Mouse (Mus musculus): ENCODE measurements at regions not wholly inside any gene's neighbourhood (a gene's known extent, or its start where the extent isn't known, plus 50 kb on each side); places are given as distances from the start of the nearest gene placed in this dataset.

- ATAC-seq (ENCODE audit: low FRiP score, low read depth), result no peak
- no peak overlapping the region for H3K9ac ChIP-seq
- H3K27me3 ChIP-seq, result no peaks in the 10 kb centered on the region
- H3K4me1 ChIP-seq (replicated peaks), result no peaks in the 10 kb centered on the region
- H3K27ac ChIP-seq (replicated peaks), result no peak overlapping the region
- H3K36me3 ChIP-seq, result no peaks in the 10 kb centered on the region
- no peak overlapping the region for H3K4me3 ChIP-seq
- no peak overlapping the region for H3K4me2 ChIP-seq
- 85% methylated on average over 16 of the region's 16 CpGs for WGBS
- no peaks in the 10 kb centered on the region for H3K9me3 ChIP-seq
Observed at GRCm38 (mm10) chr19:23044510-23045464, 96.2 kb upstream of the Klf9 start.

GRCm38 (mm10) chr19:23051456-23051855, 89.6 kb upstream of the Klf9 start:
- no peak for ATAC-seq (ENCODE audit: low FRiP score, low read depth)
- WGBS, result 94% methylated on average over 4 of the region's 4 CpGs
- H3K4me2 ChIP-seq, result no peak overlapping the region

GRCm38 (mm10) chr19:23054440-23054839, 86.6 kb upstream of the Klf9 start:
- Histone ChIP-seq H3K4me2 (no peak overlapping the region), H3K4me1 (replicated peaks) (peaks cover 25% of the 10 kb centered on the region), H3K27ac (replicated peaks) (no peak overlapping the region), H3K9ac (no peak overlapping the region), H3K36me3 (no peaks in the 10 kb centered on the region), H3K9me3 (no peaks in the 10 kb centered on the region), H3K4me3 (no peak overlapping the region), H3K27me3 (no peaks in the 10 kb centered on the region)
- no peak for ATAC-seq (ENCODE audit: low FRiP score, low read depth)
- WGBS, result 74% methylated on average over 4 of the region's 4 CpGs

More at GRCm38 (mm10) chr19:23051456-23051855, 89.6 kb upstream of the Klf9 start:
- no peak overlapping the region for H3K9ac ChIP-seq
- no peaks in the 10 kb centered on the region for H3K27me3 ChIP-seq
- no peaks in the 10 kb centered on the region for H3K36me3 ChIP-seq
- no peaks in the 10 kb centered on the region for H3K9me3 ChIP-seq
- H3K4me3 ChIP-seq, result no peak overlapping the region
- H3K4me1 ChIP-seq (replicated peaks), result peaks cover 4% of the 10 kb centered on the region; the same call in 1 of the 2 replicates
- H3K27ac ChIP-seq (replicated peaks), result no peak overlapping the region

GRCm38 (mm10) chr19:23055916-23056805, 84.9 kb upstream of the Klf9 start:
- Histone ChIP-seq H3K4me1 (replicated peaks) (peaks cover 25% of the 10 kb centered on the region), H3K4me3 (no peak overlapping the region), H3K36me3 (no peaks in the 10 kb centered on the region), H3K4me2 (peak overlapping the region; percentile 64), H3K27ac (replicated peaks) (0 out of 2 replicates have a peak overlapping the region, but pooled peaks have one; percentile 42), H3K9me3 (no peaks in the 10 kb centered on the region), H3K9ac (no peak overlapping the region), H3K27me3 (no peaks in the 10 kb centered on the region)
- 78% methylated on average over 5 of the region's 5 CpGs for WGBS
- ATAC-seq (ENCODE audit: low FRiP score, low read depth), result no peak

GRCm38 (mm10) chr19:23056851-23057707, 83.9 kb upstream of the Klf9 start:
- Histone ChIP-seq H3K4me1 (replicated peaks) (peaks cover 25% of the 10 kb centered on the region), H3K4me2 (peak overlapping the region; percentile 64), H3K27me3 (no peaks in the 10 kb centered on the region), H3K4me3 (peak overlapping the region; percentile 36), H3K36me3 (no peaks in the 10 kb centered on the region), H3K27ac (replicated peaks) (peak overlapping the region; percentile 42), H3K9ac (no peak overlapping the region; the same call in none of the 2 replicates), H3K9me3 (no peaks in the 10 kb centered on the region)
- peak; percentile 84 for ATAC-seq (ENCODE audit: low FRiP score, low read depth)
- 1% methylated on average over 32 of the region's 32 CpGs for WGBS

- 16% methylated on average over 11 of the region's 11 CpGs for WGBS
- H3K4me2 ChIP-seq, result peak overlapping the region; percentile 64
- H3K9ac ChIP-seq, result no peak overlapping the region; the same call in 1 of the 2 replicates
- no peaks in the 10 kb centered on the region for H3K9me3 ChIP-seq
- H3K36me3 ChIP-seq, result no peaks in the 10 kb centered on the region
- H3K27ac ChIP-seq (replicated peaks), result 0 out of 2 replicates have a peak overlapping the region, but pooled peaks have one; percentile 42
- H3K4me3 ChIP-seq, result peak overlapping the region; percentile 36
- peaks cover 25% of the 10 kb centered on the region for H3K4me1 ChIP-seq (replicated peaks)
- peak; percentile 72 for ATAC-seq (ENCODE audit: low FRiP score, low read depth)
- H3K27me3 ChIP-seq, result no peaks in the 10 kb centered on the region
Observed at GRCm38 (mm10) chr19:23057739-23058501, 83.1 kb upstream of the Klf9 start.

- ATAC-seq (ENCODE audit: low FRiP score, low read depth), result 0 out of 2 replicates have a peak, but pooled peaks have one; percentile 12
- Histone ChIP-seq H3K36me3 (no peaks in the 10 kb centered on the region), H3K9ac (no peak overlapping the region), H3K4me1 (replicated peaks) (peaks cover 25% of the 10 kb centered on the region), H3K27me3 (no peaks in the 10 kb centered on the region), H3K4me2 (0 out of 2 replicates have a peak overlapping the region, but pooled peaks have one; percentile 64), H3K9me3 (no peaks in the 10 kb centered on the region), H3K27ac (replicated peaks) (0 out of 2 replicates have a peak overlapping the region, but pooled peaks have one; percentile 42), H3K4me3 (no peak overlapping the region)
- WGBS, result 13% methylated on average over 4 of the region's 4 CpGs
Observed at GRCm38 (mm10) chr19:23058502-23058900, 82.5 kb upstream of the Klf9 start.

- Histone ChIP-seq H3K27ac (replicated peaks) (no peak overlapping the region), H3K4me2 (no peak overlapping the region), H3K9me3 (no peaks in the 10 kb centered on the region), H3K9ac (no peak overlapping the region), H3K4me3 (no peak overlapping the region), H3K27me3 (no peaks in the 10 kb centered on the region), H3K4me1 (replicated peaks) (peaks cover 25% of the 10 kb centered on the region), H3K36me3 (no peaks in the 10 kb centered on the region)
- WGBS, result 85% methylated on average over 9 of the region's 9 CpGs
- ATAC-seq (ENCODE audit: low FRiP score, low read depth), result no peak
Observed at GRCm38 (mm10) chr19:23061081-23061640, 79.9 kb upstream of the Klf9 start.

- ATAC-seq (ENCODE audit: low FRiP score, low read depth), result no peak
- no peaks in the 10 kb centered on the region for H3K9me3 ChIP-seq
- H3K36me3 ChIP-seq, result no peaks in the 10 kb centered on the region
- no peak overlapping the region for H3K27ac ChIP-seq (replicated peaks)
- peaks cover 17% of the 10 kb centered on the region for H3K4me1 ChIP-seq (replicated peaks)
- H3K4me2 ChIP-seq, result no peak overlapping the region
- WGBS, result 83% methylated on average over 2 of the region's 2 CpGs
- no peaks in the 10 kb centered on the region for H3K27me3 ChIP-seq
- H3K9ac ChIP-seq, result no peak overlapping the region
- no peak overlapping the region for H3K4me3 ChIP-seq
Observed at GRCm38 (mm10) chr19:23061906-23062305, 79.1 kb upstream of the Klf9 start.

GRCm38 (mm10) chr19:23062851-23063250, 78.2 kb upstream of the Klf9 start:
- no peaks in the 10 kb centered on the region for H3K36me3 ChIP-seq
- H3K9ac ChIP-seq, result no peak overlapping the region
- peaks cover 8% of the 10 kb centered on the region for H3K4me1 ChIP-seq (replicated peaks)
- no peak overlapping the region for H3K4me2 ChIP-seq
- no peaks in the 10 kb centered on the region for H3K9me3 ChIP-seq
- WGBS, result 82% methylated on average over 5 of the region's 5 CpGs
- no peaks in the 10 kb centered on the region for H3K27me3 ChIP-seq
- ATAC-seq (ENCODE audit: low FRiP score, low read depth), result no peak
- no peak overlapping the region for H3K4me3 ChIP-seq
- H3K27ac ChIP-seq (replicated peaks), result no peak overlapping the region
